Mouse (Mus musculus) liver, embryonic 15.5 days (tissue): ENCODE measurements around the gene Pip4k2a. TPM values are rescaled to one million over a fixed set of nuclear protein-coding genes. Genes with fewer than 3 reads are reported as not detected.

Experiments
- ATAC-seq: fragments of 200-750 bp; cut with Nextera tagmentation; 2 replicates; pipeline ENCODE4 v1.8.0; 2017; ENCODE audit warnings: moderate number of reproducible peaks, mild to moderate bottlenecking, moderate library complexity; ENCODE audit not compliant: insufficient read depth
- H3K27ac ChIP-seq: fragments of 300-500 bp; sonication (generic); replicated peaks from 2 replicates; pipeline ENCODE4 v1.5.1; 2015; ENCODE audit warnings: mild to moderate bottlenecking, inconsistent platforms
- H3K27me3 ChIP-seq: fragments of 300-500 bp; sonication (generic); 2 replicates; pipeline ENCODE4 v1.6.1; 2015; ENCODE audit warnings: mild to moderate bottlenecking, inconsistent platforms
- H3K36me3 ChIP-seq: fragments of 300-500 bp; sonication (generic); replicated peaks from 2 replicates; pipeline ENCODE4 v1.6.1; 2015; ENCODE audit warnings: moderate library complexity, mild to moderate bottlenecking, inconsistent platforms
- H3K4me1 ChIP-seq: fragments of 300-500 bp; sonication (generic); replicated peaks from 2 replicates; pipeline ENCODE4 v1.6.1; 2015; ENCODE audit warnings: inconsistent platforms
- H3K4me2 ChIP-seq: fragments of 300-500 bp; sonication (generic); 2 replicates; pipeline ENCODE4 v1.6.1; 2015; ENCODE audit warnings: moderate library complexity, mild to moderate bottlenecking, inconsistent platforms
- H3K4me3 ChIP-seq: fragments of 300-500 bp; sonication (generic); replicated peaks from 2 replicates; pipeline ENCODE4 v1.5.1; 2015; ENCODE audit warnings: mild to moderate bottlenecking, inconsistent platforms
- H3K9ac ChIP-seq: fragments of 300-500 bp; sonication (generic); 2 replicates; pipeline ENCODE4 v1.6.1; 2015; ENCODE audit warnings: moderate library complexity, mild to moderate bottlenecking, inconsistent platforms
- H3K9me3 ChIP-seq: fragments of 300-500 bp; sonication (generic); replicated peaks from 2 replicates; pipeline ENCODE4 v1.6.1; 2016; ENCODE audit warnings: inconsistent platforms
- WGBS: fragments of 180-500 bp; shearing (Covaris S2); methylation state at CpG from one replicate; pipeline ENCODE4 v1.1.7; 2015; ENCODE audit warnings: mixed read lengths; ENCODE audit not compliant: insufficient replicate concordance; 5-methylcytosine and 5-hydroxymethylcytosine counted together
- polyA plus RNA-seq: library from polyadenylated mRNA; unstranded; fragments of >200 nt; fragmentation: Nextera tagmentation; extraction: Ambion mirVana; gene quantifications from 2 replicates; pipeline ENCODE4 v1.2.1, GENCODE M21; 2015

The Pip4k2a gene
- polyA plus RNA-seq, 1 experiment from 2014 or later: 16.9 TPM

DNA sequence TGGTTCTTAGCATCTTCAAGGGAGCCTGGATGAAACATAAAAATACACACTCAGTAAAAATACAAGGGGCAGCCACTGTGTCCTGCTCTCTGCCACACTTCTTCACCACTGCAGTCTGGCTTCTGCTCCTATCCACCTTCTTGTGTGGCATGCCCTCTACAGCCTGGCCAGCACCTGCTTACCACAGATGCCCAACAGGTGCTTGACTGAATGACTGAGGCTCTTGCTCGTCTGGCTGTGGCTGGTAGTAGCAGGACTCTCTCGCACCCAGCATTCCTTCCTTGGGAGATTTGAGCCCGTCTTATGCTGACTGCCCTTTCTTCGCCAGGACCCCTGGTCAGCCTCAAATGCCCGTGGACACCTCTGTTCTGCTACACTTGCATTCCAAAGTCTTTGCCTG lies 133.2 kb downstream of the Pip4k2a start:
- H3K27me3 ChIP-seq: no peaks in the 10 kb centered on the region
- no peak overlapping the region for H3K27ac ChIP-seq
- peaks cover 50% of the 10 kb centered on the region for H3K4me1 ChIP-seq
- 84% methylated on average over 5 of the region's 5 CpGs for WGBS
- no peak overlapping the region for H3K4me2 ChIP-seq
- H3K4me3 ChIP-seq: no peak overlapping the region
- no peak for ATAC-seq
- H3K9me3 ChIP-seq: no peaks in the 10 kb centered on the region
- H3K36me3 ChIP-seq: peaks cover 19% of the 10 kb centered on the region
- H3K9ac ChIP-seq: no peak overlapping the region

DNA sequence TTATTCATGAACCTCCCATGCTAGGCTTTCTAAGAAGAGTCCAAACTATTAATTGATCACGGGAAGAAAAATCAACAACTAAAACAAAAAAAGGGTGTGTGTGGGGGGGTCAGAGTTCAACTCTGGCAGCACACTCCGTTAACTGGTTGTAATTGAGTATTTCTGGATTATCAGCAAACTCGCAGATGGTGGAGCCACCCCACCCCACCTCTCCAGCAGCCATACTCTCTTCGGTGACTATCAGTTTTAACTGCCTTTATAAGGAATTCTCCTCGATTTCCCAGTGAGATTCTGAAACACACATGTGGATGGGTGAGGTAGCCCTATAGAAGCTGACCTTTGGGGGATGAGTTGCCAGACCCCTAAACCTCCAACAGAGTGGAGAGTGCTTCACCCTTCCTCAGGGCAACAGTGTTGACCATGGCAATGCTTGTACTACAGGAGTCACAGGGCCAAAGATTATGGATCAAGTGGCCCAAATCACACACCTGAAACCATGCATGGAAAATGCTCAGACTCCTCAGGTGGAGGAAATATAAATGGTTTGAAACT lies 136.2 kb downstream of the Pip4k2a start:
- peak; percentile 95 for ATAC-seq

DNA sequence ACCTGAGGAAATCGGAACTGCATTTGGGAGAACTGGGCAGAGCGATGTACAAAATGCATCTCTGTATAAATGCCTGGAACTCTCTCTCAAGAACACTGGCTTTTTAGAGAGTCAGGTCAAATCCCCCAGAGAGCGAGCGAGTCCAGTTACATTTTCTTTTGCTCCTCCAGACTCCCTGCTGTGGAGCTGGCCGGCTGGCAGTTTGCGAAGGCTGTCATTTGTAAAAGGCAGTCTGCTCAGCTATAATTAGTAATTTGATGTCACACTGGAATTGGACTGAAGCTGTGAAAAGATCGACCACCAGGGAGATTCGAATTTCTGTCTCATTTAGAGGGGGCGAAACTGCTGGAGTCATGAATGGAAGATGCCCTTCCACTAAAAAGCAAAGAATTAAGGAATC lies 137.2 kb downstream of the Pip4k2a start:
- peaks cover 19% of the 10 kb centered on the region for H3K4me1 ChIP-seq
- no peak overlapping the region for H3K4me2 ChIP-seq
- H3K36me3 ChIP-seq: peaks cover 19% of the 10 kb centered on the region
- ATAC-seq: no peak
- H3K9me3 ChIP-seq: no peaks in the 10 kb centered on the region
- H3K27me3 ChIP-seq: no peaks in the 10 kb centered on the region
- no peak overlapping the region for H3K27ac ChIP-seq
- no peak overlapping the region for H3K9ac ChIP-seq
- no peak overlapping the region for H3K4me3 ChIP-seq
- 83% methylated on average over 9 of the region's 9 CpGs for WGBS

More for the DNA sequence above, 136.2 kb downstream of the Pip4k2a start:
- no peak overlapping the region for H3K4me3 ChIP-seq
- peaks cover 22% of the 10 kb centered on the region for H3K4me1 ChIP-seq
- H3K27me3 ChIP-seq: no peaks in the 10 kb centered on the region
- peaks cover 19% of the 10 kb centered on the region for H3K36me3 ChIP-seq
- no peaks in the 10 kb centered on the region for H3K9me3 ChIP-seq
- 21% methylated on average over 5 of the region's 5 CpGs for WGBS
- peak overlapping the region; percentile 47 for H3K4me2 ChIP-seq
- H3K9ac ChIP-seq: no peak overlapping the region
- H3K27ac ChIP-seq: peak overlapping the region; percentile 77

DNA sequence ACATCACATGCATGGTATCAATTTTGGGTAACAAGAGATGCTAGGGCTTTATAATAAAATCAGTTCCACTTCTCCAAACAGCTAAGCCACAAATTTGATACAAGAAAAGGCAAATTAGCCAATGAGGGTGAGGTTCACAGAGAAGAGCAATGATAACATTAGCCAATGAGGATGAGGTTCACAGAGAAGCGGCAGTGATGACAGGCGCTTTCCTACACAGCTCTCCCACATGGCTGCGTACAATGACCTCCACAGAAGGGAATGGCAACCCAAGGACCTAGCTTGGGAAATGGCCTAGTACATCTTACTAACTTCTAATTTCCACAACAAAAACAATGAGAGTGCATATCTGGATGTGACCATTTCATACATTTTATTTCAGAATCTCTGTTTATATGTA lies 140.0 kb downstream of the Pip4k2a start:
- H3K4me1 ChIP-seq: peaks cover 19% of the 10 kb centered on the region
- no peak overlapping the region for H3K4me3 ChIP-seq
- WGBS: 86% methylated on average over 3 of the region's 3 CpGs
- no peak overlapping the region for H3K9ac ChIP-seq
- no peak for ATAC-seq
- H3K36me3 ChIP-seq: peaks cover 12% of the 10 kb centered on the region
- H3K9me3 ChIP-seq: no peaks in the 10 kb centered on the region
- no peak overlapping the region for H3K27ac ChIP-seq
- no peak overlapping the region for H3K4me2 ChIP-seq
- no peaks in the 10 kb centered on the region for H3K27me3 ChIP-seq

DNA sequence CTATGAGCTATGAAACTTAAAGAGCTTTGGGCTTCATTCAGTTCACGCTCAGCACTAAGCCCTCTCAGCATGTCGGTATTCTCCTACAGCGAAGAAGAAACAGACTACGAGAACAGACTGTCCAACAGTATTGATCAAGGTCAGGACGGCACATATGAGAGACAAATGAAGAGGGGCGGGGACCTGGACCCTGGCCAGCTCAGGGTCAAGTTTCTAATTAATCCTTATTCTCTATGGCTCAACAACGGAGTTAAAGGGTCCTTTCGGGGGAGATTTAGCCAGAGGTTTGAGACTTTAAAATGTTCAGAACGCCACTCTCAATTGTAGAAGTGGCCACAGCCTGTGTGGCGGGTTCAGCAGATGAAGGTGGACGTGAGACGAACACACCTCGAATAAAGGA lies 141.5 kb downstream of the Pip4k2a start:
- H3K9ac ChIP-seq: no peak overlapping the region
- no peak overlapping the region for H3K27ac ChIP-seq
- WGBS: 88% methylated on average over 13 of the region's 13 CpGs
- H3K36me3 ChIP-seq: peaks cover 15% of the 10 kb centered on the region
- peaks cover 5% of the 10 kb centered on the region for H3K4me1 ChIP-seq
- H3K4me2 ChIP-seq: no peak overlapping the region
- no peaks in the 10 kb centered on the region for H3K9me3 ChIP-seq
- ATAC-seq: no peak
- H3K4me3 ChIP-seq: no peak overlapping the region
- H3K27me3 ChIP-seq: no peaks in the 10 kb centered on the region

DNA sequence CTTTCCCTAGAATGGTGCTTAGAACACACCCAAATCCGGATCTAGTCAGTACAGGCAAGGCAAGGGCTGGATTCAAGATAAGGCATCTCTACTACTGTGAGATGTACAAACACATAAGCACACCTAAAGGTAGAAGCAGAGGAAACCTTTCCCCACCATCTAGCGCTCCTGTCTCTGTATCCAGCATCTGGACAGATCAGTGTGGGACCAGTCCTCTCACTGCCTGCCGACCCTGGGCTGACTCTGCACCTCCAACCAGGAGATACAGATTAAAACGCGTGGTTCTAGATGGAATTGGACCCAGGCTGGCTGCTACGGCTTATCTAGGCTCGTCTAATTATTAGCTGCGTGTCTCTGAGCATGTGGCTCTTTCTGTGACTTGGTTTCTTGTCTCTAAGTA lies 142.7 kb downstream of the Pip4k2a start:
- 71% methylated on average over 8 of the region's 8 CpGs for WGBS
- H3K4me2 ChIP-seq: no peak overlapping the region
- H3K27ac ChIP-seq: no peak overlapping the region
- H3K4me1 ChIP-seq: no peaks in the 10 kb centered on the region
- H3K27me3 ChIP-seq: no peaks in the 10 kb centered on the region
- no peaks in the 10 kb centered on the region for H3K9me3 ChIP-seq
- H3K4me3 ChIP-seq: no peak overlapping the region
- ATAC-seq: no peak
- H3K36me3 ChIP-seq: peaks cover 15% of the 10 kb centered on the region
- no peak overlapping the region for H3K9ac ChIP-seq

DNA sequence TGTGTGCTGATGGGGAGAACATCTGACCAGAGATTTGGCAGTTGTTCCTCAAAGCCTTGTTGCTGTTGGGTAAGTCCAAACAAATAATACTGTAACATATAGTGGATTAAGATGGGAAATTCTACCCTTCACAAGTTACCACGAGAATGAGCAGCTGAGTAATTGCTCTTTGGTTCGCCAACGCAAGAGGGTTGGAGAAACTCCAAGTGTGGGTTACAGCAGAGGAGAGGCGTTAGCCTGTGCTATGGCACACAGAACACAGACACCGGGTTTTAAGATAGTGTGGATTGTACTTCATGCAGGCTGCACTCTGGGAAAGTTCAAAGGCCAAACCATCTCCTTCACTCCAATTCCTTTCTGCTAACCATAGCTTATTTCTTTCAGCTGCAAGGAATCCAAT lies 144.6 kb downstream of the Pip4k2a start:
- Histone ChIP-seq H3K9ac (no peak overlapping the region), H3K4me1 (no peaks in the 10 kb centered on the region), H3K27me3 (no peaks in the 10 kb centered on the region), H3K9me3 (no peaks in the 10 kb centered on the region), H3K36me3 (peaks cover 21% of the 10 kb centered on the region), H3K4me2 (no peak overlapping the region), H3K4me3 (no peak overlapping the region), H3K27ac (no peak overlapping the region)
- no peak for ATAC-seq
- WGBS: 80% methylated on average over 5 of the region's 5 CpGs

DNA sequence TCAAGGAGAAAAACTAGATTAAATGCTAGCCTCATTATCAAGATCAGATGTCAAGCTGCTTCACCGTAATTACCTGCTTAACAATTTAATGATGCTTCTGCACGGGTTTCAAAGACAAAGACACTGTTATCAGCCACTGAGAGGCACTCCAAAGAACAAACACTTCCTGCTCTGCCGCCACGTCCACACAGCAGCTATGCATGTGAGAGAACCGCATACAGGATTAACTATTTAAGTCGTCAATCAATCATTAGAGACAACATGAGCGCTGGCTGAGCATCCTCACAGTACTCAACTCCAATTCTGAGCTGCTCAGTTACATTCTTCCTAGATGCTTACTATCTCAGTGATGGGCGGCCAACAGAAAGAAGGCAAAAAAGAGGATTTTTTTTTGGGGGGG lies 147.3 kb downstream of the Pip4k2a start:
- H3K9ac ChIP-seq: no peak overlapping the region
- no peak overlapping the region for H3K4me2 ChIP-seq
- no peaks in the 10 kb centered on the region for H3K4me1 ChIP-seq
- ATAC-seq: no peak
- no peaks in the 10 kb centered on the region for H3K9me3 ChIP-seq
- 61% methylated on average over 8 of the region's 8 CpGs for WGBS
- H3K27me3 ChIP-seq: no peaks in the 10 kb centered on the region
- peaks cover 37% of the 10 kb centered on the region for H3K36me3 ChIP-seq
- H3K4me3 ChIP-seq: no peak overlapping the region
- no peak overlapping the region for H3K27ac ChIP-seq

DNA sequence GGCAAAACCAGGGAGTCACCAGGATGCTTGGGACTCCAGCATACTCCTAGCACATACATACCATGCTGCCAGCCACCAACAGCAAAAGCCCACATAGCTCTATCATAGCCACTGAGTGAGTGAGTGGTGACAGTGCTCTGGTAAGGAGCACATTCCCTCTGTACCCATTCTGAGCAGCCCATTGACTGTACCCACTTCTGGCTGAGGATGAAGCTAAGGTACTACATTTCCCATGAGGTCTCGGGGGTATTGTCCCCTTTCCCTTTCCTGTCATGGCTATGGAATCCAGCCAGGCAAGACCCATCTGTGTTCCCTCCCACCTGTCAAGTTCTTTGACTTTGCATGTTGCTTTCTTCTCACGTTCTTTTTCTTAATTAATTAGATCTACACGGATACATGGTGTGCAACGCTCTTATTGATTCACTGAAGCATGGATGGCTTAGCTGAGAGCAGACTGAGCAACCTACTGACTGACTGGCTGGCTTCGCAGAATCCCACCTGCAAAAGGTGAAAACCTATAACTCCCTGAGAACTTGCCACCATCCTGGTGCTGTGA lies 149.8 kb downstream of the Pip4k2a start:
- Histone ChIP-seq H3K4me3 (no peak overlapping the region), H3K4me1 (no peaks in the 10 kb centered on the region), H3K27me3 (no peaks in the 10 kb centered on the region), H3K9ac (no peak overlapping the region), H3K4me2 (no peak overlapping the region), H3K27ac (no peak overlapping the region), H3K9me3 (no peaks in the 10 kb centered on the region), H3K36me3 (peaks cover 58% of the 10 kb centered on the region)
- WGBS: 85% methylated on average over 5 of the region's 5 CpGs
- ATAC-seq: no peak

DNA sequence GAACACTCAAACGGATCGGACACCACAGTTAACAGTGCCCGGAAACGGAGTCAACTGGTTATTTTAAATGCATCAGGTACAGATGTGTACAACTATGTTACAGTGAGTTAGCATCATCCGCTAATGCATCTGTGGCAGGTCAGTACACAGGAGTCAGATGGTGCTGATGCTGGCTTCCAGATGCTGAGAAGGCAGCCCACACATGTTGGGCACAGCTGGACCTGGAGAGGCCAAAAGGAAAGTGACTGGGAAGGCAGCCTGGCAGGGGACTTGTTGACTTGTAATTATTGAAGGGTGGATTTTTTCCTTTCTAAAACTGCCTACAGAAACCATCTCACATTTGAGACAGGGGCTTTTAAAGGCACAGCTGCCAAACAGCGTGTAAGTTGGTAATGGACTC lies 155.4 kb downstream of the Pip4k2a start:
- no peaks in the 10 kb centered on the region for H3K27me3 ChIP-seq
- H3K4me2 ChIP-seq: no peak overlapping the region
- H3K9me3 ChIP-seq: no peaks in the 10 kb centered on the region
- H3K36me3 ChIP-seq: peaks cover 47% of the 10 kb centered on the region
- H3K9ac ChIP-seq: no peak overlapping the region
- H3K4me3 ChIP-seq: no peak overlapping the region
- no peak overlapping the region for H3K27ac ChIP-seq
- H3K4me1 ChIP-seq: no peaks in the 10 kb centered on the region
- no peak for ATAC-seq
- WGBS: 91% methylated on average over 6 of the region's 6 CpGs

DNA sequence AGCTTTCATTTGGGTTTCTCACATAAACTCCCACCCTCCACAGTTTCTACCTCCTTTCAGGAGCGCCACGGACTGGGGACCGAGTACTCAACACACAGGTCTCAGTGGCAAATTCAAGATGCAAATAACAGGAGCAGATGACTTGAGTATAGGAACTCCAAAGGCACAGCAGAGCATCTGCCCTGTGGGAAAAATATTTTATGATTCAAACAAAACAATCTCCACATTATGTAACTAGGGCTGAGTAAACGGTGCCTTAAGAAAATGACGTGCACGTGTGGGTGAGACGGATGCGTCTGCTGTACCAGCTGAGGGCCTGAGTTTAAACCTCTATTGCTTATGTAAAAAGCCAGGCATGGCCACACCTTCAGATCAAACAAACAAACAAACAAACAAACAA lies 156.9 kb downstream of the Pip4k2a start:
- whole genome bisulfite sequencing: 89% methylated on average over 8 of the region's 8 CpGs
- Histone ChIP-seq H3K4me3 (no peak overlapping the region), H3K9me3 (no peaks in the 10 kb centered on the region), H3K27me3 (no peaks in the 10 kb centered on the region), H3K4me2 (no peak overlapping the region), H3K9ac (no peak overlapping the region), H3K27ac (no peak overlapping the region), H3K4me1 (no peaks in the 10 kb centered on the region), H3K36me3 (peaks cover 37% of the 10 kb centered on the region)
- no peak for ATAC-seq

DNA sequence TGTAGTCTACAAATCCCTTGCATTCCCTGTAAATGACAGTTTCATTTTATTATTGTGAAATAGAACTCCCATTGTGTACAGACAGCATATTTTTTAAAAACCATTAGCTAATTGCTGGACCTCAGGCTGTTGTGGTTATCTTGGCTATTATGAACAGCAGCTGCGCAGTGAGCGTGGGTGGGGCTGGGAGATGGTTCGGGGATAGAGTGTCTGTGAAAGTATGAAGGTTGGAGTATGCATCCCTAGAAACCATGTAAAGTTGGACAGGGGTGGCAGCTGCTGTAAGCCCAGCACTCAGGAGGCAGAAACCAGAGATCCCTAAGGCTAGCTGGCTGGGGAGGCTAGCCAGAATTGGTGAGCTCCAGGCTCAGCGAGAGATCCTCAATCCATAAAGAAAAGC lies 158.4 kb downstream of the Pip4k2a start:
- no peaks in the 10 kb centered on the region for H3K4me1 ChIP-seq
- no peak for ATAC-seq
- no peaks in the 10 kb centered on the region for H3K27me3 ChIP-seq
- no peaks in the 10 kb centered on the region for H3K9me3 ChIP-seq
- WGBS: 72% methylated on average over 4 of the region's 4 CpGs
- no peak overlapping the region for H3K4me3 ChIP-seq
- H3K27ac ChIP-seq: no peak overlapping the region
- H3K36me3 ChIP-seq: peaks cover 23% of the 10 kb centered on the region
- H3K9ac ChIP-seq: no peak overlapping the region
- no peak overlapping the region for H3K4me2 ChIP-seq
